Mouse (Mus musculus) c-Kit-positive CD71-positive TER-119-negative erythroid progenitor cells, embryonic 14.5 days (primary cell): ENCODE measurements around the gene AL607142.1.

ENCODE experiments used
- DNase-seq: peaks from one replicate; pipeline ENCODE4 v3.0.0-alpha.2; 2013; ENCODE audit warnings: low read depth

The AL607142.1 gene

DNA sequence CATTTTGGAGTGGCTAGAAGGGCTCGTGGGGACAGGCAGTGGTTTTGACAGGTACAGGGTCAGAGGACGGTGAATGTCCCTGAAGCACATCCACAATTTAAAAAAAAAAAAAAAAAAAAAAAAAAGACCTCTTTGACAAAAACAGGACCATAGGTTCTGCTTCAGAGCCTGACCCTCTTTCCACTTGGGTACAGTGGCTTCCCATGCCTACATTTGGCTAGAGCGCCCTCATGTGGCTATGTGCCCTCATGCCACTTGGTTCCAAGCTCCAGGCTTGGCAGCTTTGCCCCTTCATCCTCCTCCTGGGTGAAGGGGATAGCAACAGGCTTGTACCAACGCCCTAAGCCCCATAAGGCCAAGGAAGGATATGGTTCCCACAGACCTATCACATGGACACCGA, 39.8 kb downstream of the AL607142.1 start:
- DNase-seq, result no peak

DNA sequence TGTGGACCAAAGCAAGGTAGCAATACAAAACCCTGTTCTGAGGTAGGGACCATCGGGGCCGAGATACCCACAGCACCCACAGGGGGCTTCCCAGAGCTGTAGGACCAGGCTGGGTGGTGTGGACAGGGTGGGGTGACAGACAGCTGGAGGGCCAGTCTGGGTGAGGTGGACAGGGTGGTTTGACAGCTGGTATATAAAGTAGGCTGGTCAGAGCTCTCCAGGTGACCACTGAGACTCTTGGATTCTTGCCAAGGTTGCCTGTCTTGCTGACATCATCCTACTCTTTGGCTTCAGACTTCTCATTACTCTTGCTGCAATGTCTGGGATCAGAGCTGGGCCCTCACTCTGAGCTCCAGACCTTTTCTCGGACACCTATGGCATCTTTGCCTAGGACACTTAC, 41.6 kb downstream of the AL607142.1 start:
- no peak for DNase-seq

DNA sequence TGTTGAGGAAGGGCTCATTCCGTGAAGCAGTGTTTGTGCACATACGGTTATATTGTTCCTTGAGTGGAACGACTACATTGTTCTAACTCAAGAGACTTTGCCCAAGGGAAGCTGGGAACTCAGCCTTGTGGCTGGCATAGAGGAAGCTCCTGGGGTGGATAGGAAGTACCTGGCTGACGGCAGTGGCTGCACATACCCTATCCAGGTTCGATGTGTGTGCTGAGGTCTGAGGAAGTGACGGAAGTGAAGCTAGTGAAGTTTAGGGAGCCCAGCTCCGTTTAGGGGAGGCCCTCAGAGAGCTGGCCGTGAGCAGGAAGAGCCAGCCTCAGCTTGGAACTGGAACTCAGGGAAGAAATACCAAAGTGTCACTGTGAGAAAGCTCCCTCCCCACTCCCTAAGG, 43.0 kb downstream of the AL607142.1 start:
- DNase-seq, result no peak

DNA sequence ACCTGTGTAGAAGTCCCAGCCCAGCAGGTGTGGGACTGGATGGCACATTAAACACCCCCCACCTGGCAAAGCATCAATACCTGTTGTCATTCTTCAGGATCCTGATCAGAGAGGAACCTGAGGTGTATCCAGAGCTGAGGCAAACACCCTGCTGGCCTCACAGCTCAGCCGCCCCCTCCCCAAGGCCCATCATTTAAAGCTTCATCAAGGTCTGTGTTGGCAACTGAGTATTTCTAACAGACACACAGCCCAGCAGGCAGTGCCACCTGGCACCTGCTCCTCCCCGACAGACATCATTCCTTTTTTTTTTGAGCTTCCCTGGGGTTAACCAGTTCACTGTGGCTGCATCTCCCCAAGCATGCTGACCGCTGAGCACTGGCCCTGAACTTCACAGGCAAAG, 50.7 kb downstream of the AL607142.1 start:
- DNase-seq, result no peak

DNA sequence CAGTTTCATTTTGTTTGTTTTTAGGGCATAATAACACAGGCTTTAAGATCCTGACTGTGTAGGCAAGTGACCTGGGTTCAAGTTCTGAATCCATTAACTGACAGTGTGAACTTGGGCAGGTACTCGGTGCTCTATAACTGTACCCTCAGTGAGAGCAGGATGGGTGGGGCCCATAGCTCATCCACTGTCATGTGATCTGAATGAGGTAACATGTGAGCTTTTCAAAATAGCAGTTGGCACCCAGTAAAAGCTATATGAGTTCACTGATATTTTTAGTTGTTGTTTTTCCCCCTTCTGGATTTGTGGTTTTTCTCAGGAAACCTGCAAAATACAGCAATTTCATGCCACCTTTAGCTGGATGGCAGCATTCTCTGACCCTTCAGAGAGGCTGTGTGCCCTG, 51.5 kb downstream of the AL607142.1 start:
- DNase-seq, result no peak

DNA sequence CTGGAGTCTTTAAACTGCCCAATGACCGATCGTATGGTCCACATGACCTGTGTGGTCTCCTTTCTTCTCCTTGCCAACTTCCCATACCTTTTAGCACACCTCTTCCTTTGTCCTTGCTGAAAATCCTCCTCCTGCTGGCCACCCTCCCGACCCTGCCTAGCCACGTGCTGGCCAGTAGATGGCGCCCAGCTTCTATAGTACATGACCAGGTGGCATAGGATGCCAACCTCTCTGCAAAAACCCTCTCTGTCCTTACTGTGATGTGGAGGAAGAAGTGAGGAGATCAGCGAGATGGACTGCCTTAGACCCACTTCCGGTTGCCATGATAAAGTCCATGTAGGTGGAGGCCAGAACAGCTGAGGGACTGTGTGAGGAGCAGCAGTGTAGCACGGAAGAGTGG, 55.5 kb downstream of the AL607142.1 start:
- peak; percentile 5 for DNase-seq

DNA sequence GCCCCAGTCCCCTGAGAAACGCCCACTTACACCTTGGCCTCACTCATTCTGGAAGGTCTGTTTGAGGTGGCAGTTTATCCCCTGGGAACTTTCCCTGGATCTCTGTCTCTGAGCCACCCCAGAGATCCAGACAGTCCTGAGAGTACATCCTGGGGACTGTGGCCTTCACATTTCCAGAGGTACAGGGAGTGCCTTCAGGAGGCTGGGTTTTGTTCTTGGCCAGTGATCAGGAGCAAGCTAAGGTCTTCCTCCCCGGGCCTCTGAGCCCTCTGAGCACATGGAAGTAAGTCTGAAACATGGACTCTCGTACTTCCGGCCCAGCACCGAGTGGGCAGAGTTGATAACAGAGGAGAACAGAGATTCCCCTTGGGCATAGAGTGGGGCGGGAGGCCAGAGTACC, 59.9 kb downstream of the AL607142.1 start:
- DNase-seq, result no peak

DNA sequence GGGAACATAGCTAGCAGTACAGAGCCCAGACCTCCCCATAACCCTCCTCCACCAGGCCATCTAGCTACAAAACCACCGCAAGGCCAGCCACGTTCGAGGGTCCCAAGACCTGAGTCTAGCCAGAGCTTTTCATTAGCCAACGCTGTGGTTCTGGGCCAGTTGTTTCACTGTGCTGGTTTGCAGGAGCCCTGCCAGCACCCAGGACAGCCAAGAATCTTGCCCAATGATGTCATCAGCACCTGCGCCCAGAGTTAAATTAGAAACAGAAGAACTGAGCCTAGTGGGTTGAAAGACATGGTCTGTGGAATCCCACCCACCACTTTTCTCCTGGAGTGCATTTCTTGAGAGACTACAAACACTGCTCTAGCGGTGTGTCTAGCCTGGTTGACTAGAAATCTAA, 61.3 kb downstream of the AL607142.1 start:
- no peak for DNase-seq

DNA sequence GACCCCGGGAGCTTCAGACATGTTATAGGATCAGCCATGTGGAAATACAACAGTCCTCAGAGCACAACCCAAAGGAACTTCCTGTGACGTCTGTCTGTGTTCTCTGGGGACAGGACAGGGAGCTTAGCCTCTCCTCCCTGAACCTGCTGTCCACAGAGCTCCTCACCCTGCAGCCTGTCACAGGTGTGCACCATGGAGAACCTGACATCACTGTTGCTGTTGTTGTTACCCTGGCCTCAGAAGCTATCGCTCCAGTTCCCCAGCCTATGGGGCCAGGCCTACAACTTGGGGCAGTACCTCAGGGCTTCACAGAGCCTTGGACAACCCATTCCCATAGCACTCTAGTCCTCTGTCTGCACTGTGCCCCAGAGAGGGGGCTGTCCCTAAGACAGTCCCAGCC, 62.5 kb downstream of the AL607142.1 start:
- DNase-seq, result no peak

DNA sequence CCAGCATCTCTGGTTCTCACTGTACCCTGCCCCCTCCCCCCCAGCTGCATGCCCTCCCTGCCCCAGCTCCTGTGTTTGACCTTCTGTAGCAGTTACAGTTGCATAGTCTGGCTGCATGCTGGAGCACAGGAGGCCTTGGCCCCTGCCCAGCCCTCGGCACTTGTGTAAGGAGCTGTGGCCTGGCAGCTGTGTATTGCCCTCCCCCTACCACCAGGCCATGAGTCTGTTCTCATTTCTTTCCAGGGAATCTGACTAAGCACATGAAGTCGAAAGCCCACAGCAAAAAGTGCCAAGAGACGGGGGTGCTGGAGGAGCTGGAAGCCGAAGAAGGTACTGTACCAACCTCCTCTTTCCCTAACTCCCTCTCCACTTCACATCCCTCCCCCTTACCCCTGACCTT, 63.2 kb downstream of the AL607142.1 start:
- no peak for DNase-seq

DNA sequence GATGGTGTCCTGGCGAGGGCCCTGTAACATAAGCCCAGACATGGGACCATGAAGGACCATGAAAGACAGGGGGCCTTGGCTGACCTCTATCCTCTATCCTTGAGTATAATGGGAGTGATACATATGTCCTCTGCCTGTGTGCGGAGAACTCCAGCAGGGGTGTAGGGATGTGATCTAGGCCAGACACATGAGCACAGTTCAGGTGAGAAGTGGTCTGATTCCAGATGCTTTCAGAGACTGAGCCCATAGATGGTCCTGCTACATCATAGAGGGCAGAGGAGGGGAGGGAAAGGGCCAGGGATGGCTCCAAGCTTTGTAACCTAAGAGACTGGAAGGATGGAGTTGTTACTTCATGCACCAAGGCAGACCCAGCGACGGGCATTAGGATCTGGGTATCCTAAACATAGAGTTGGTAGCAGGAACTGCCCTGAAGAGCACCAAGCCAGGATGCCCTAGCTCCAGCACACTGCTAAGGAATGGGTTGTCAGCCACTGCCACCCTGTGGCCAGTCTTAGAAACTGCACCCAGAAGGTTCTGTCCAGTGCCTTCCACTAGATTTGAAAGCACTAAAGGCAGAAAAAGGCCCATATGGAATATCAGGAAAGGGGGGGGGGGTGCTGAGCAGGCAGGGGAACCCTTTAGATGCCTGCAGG, 64.6 kb downstream of the AL607142.1 start:
- DNase-seq, result peak; percentile 8

DNA sequence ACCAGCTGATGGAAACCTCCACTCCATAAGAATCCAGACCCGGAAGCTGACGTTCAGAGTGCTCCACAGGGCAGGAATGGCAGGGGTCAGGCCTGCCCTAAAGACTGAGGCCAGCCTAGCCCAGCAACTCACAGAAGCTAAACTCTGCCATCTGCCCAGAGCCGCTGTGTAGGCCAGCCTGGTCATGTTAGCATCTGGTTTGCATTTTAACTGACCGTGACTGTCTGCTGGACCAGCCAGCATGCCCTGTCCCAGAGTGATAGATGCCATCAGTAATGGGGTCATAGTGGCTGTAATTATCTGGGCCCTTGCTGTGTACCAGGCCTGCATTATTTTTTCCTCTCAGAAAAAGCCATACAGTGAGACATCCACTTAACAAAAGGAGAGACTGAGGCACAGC, 66.1 kb downstream of the AL607142.1 start:
- no peak for DNase-seq

DNA sequence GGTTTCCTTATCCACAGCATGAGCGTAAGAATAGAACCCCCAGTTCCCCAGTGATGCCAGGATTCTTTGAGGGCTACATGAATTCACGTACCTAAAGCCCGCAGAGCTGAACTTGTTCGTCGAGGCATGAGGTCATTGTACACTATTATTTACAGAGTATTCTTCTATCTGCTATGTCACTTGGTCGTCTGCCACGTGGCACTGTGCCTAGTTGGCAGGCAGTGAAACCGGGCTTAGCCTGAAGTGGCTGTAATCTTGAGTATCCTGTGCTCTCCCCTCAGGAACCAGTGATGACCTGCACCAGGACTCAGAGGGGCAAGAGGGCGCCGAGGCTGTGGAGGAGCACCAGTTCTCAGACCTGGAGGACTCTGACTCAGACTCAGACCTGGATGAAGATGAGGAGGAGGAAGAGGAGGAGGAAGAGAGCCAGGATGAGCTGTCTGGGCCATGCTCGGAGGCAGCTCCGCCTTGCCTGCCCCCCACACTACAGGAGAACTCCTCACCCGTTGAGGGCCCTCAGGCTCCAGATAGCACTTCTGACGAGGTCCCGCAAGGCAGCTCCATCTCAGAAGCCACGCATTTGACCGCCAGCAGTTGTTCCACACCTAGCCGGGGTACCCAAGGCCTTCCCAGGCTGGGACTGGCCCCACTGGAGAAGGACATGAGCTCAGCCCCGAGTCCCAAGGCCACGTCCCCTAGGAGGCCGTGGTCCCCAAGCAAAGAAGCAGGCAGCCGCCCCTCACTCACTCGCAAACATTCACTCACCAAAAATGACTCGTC, 66.8 kb downstream of the AL607142.1 start:
- DNase-seq, result no peak

DNA sequence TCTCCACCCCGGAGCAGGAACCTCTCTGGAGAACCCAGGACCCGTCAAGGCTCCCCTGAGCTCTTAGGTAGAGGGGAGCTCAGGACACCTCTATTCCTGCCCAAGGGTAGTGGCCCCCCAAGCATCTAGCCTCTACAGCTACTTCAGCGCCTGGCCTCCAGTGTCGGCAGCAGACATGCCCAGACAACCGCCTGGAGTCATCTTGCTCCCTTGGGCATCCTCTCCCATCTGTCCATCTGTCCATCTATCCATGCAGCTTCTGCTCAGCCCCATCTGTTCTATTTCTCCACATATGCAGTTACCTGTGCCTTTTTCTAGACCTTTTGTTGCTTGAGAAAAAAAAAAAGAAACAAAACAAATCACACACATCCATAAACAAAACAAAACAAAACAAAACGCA, 69.4 kb downstream of the AL607142.1 start:
- no peak for DNase-seq

DNA sequence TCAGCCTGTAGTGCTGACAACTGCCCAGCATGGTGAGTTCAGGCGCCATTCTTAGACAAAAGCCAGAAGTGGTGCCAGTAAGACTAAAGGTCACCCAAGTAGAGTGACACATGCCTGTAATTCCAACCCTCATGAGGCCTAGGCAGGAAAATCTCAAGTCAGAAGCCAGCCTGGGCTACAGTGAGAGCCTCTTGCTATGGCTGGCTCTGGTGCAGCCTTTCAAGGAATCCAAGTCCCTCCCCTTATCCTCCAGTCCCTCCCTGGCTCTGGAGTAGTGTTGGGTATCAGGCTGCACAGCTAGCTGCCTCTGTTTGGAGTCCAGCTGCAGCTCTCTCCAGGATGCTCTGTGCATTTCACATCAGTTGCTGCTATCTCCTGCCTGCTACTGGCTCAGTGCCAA, 77.0 kb downstream of the AL607142.1 start:
- DNase-seq, result no peak

DNA sequence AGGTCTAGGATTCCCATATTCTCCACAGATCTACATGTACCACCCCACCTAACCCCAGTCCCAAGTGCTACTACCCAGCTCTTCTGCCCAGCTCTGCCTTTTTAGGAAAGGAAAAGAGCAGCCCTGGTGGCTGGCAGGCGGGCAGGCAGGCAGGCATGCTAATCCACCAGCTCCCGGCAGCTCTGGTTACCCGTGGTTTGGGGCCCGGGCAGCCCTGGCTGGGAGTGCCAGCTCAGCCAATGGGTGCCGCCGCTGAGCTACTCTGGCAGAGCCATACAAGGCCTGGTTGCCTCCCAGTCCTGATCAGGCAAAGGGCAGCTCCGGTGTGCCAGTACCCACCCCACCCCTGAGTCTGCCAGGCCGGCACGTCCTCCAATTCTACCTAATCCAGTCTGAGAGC, 78.1 kb downstream of the AL607142.1 start:
- no peak for DNase-seq
